Comparison of ENCODE assay signal across 13 mouse cellular contexts in genomic region chr14:78886566-78887234, GRCm38 (mm10). TPM values are rescaled to one million over a fixed set of nuclear protein-coding genes. Genes with fewer than 3 reads are reported as not detected.
DNase-seq lines count a peak whose midpoint lies in the region; ATAC-seq lines count a peak whose summit lies in the region.
"Had no signal": no experiment of that assay in that cellular context is flagged by ENCODE, and none has a peak within 500 bp of the region (broad histone marks: within the 10 kb centered on the region; RNA-seq: fewer than 3 reads in every experiment).

No protein-coding gene starts in this region.

- H3K36me3 ChIP-seq in midbrain, embryonic 12.5 days: no peaks in the 10 kb centered on the region
- H3K36me3 ChIP-seq in midbrain, embryonic 16.5 days (ENCODE audit: control insufficient read depth, insufficient read depth, low read length): no peaks in the 10 kb centered on the region
- H3K36me3 ChIP-seq: embryonic facial prominence, embryonic 15.5 days; kidney, embryonic 15.5 days had no signal

- H3K27me3 ChIP-seq in midbrain, embryonic 12.5 days: no peaks in the 10 kb centered on the region
- no peaks in the 10 kb centered on the region for H3K27me3 ChIP-seq in midbrain, embryonic 16.5 days (ENCODE audit: control insufficient read depth, insufficient read depth, low read depth, low read length)
- H3K27me3 ChIP-seq: embryonic facial prominence, embryonic 15.5 days; kidney, embryonic 15.5 days had no signal

- peak; percentile 69 to 70 for DNase-seq in heart, adult 18-20 months
- no peak for DNase-seq in heart, postnatal 25 days (ENCODE audit: low spot score)
- peak; percentile 6 for DNase-seq in fibroblast of lung, adult 2 months (ENCODE audit: low read depth)
- DNase-seq in lung, postnatal 10 days: peak; percentile 32
- DNase-seq in MN1 (ENCODE audit: low spot score): no peak
- no peak for DNase-seq in layer of hippocampus, postnatal 10 days (ENCODE audit: low spot score in 2 of 2)
- DNase-seq: cerebellum, adult 9-11 months; thymus, postnatal 25 days had no signal

- no peak overlapping the region for H3K9ac ChIP-seq in midbrain, embryonic 12.5 days (replicated peaks)
- H3K9ac ChIP-seq in midbrain, embryonic 16.5 days (ENCODE audit: low read depth, low read length): no peak overlapping the region
- H3K9ac ChIP-seq: embryonic facial prominence, embryonic 15.5 days; kidney, embryonic 15.5 days had no signal

- 86% methylated on average over 8 of the region's 8 CpGs for WGBS in midbrain, embryonic 12.5 days
- 82% methylated on average over 8 of the region's 8 CpGs for WGBS in midbrain, embryonic 16.5 days

- peaks cover 3% of the 10 kb centered on the region; the same call in 1 of the 2 replicates for H3K4me1 ChIP-seq in midbrain, embryonic 12.5 days
- peaks cover 8% of the 10 kb centered on the region; the same call in 1 of the 2 replicates for H3K4me1 ChIP-seq in midbrain, embryonic 16.5 days (ENCODE audit: control insufficient read depth, insufficient read depth, low read length)
- H3K4me1 ChIP-seq: embryonic facial prominence, embryonic 15.5 days; kidney, embryonic 15.5 days had no signal

- H3K4me2 ChIP-seq in midbrain, embryonic 12.5 days (replicated peaks): no peak overlapping the region
- H3K4me2 ChIP-seq in midbrain, embryonic 16.5 days (ENCODE audit: low read length): no peak overlapping the region
- H3K4me2 ChIP-seq: embryonic facial prominence, embryonic 15.5 days; kidney, embryonic 15.5 days; liver, embryonic 11.5 days had no signal

- H3K27ac ChIP-seq in midbrain, embryonic 12.5 days (replicated peaks): no peak overlapping the region
- no peak overlapping the region for H3K27ac ChIP-seq in midbrain, embryonic 16.5 days (ENCODE audit: low read length)
- H3K27ac ChIP-seq: embryonic facial prominence, embryonic 15.5 days; kidney, embryonic 15.5 days had no signal

- H3K9me3 ChIP-seq in midbrain, embryonic 12.5 days: no peaks in the 10 kb centered on the region
- no peaks in the 10 kb centered on the region for H3K9me3 ChIP-seq in midbrain, embryonic 16.5 days (replicated peaks; ENCODE audit: control insufficient read depth, low read length, poor library complexity, severe bottlenecking)
- H3K9me3 ChIP-seq: embryonic facial prominence, embryonic 15.5 days; kidney, embryonic 15.5 days had no signal

- H3K4me3 ChIP-seq in midbrain, embryonic 12.5 days: no peak overlapping the region
- no peak overlapping the region for H3K4me3 ChIP-seq in midbrain, embryonic 16.5 days (ENCODE audit: low read depth, low read length)
- H3K4me3 ChIP-seq: embryonic facial prominence, embryonic 15.5 days; kidney, embryonic 15.5 days had no signal

- ATAC-seq in midbrain, embryonic 12.5 days (ENCODE audit: low FRiP score, low read depth): 0 out of 2 replicates have a peak, but pooled peaks have one; percentile 47
- no peak for ATAC-seq in midbrain, embryonic 16.5 days

- intact Hi-C loops in heart, postnatal 25 days (cut with DNase I): no loop called here

RNA-seq across cellular contexts. Expression of gene Vwa8, which starts 37.8 kb away (rescaled TPM):
- 100 to 1,000 TPM; 177 to 181 TPM for total RNA-seq in heart, adult 18-20 months (2021)
- total RNA-seq in heart, postnatal 25 days (2021): 100 to 1,000 TPM; 140 to 147 TPM
- polyA plus RNA-seq in midbrain, embryonic 12.5 days (2016; fragmentation: Nextera tagmentation; extraction: Ambion mirVana): 7.7 and 7.8 TPM in 2 replicates
- 6.2 and 7.3 TPM in 2 replicates for polyA plus RNA-seq in midbrain, embryonic 16.5 days (2015; fragmentation: Nextera tagmentation; extraction: Ambion mirVana)
- total RNA-seq in layer of hippocampus, postnatal 10 days (2021): 10 to 100 TPM; 18.6 to 21.4 TPM

Comparison
In these comparisons a context has a peak if more than half of its experiments do, and no peak if none do; other contexts are left out.
1. DNase-seq: peak in heart, adult 18-20 months (2 of 2), fibroblast of lung, adult 2 months (single experiment) and lung, postnatal 10 days (single experiment); none in heart, postnatal 25 days (single experiment), MN1 (single experiment) and layer of hippocampus, postnatal 10 days (0 of 2).
2. RNA of gene Vwa8, which starts 37.8 kb away (total RNA-seq): 177 to 181 TPM in heart, adult 18-20 months and 140 to 147 TPM in heart, postnatal 25 days; 18.6 to 21.4 TPM in layer of hippocampus, postnatal 10 days; every median in the first group is over 4 times any median in the second.